Mouse (Mus musculus): ENCODE results near the gene Atpaf1. TPM values are rescaled to one million over a fixed set of nuclear protein-coding genes. Genes with fewer than 3 reads are reported as not detected.

Gene Atpaf1
- polyA plus RNA-seq, 1 experiment: 35.7 TPM

DNA sequence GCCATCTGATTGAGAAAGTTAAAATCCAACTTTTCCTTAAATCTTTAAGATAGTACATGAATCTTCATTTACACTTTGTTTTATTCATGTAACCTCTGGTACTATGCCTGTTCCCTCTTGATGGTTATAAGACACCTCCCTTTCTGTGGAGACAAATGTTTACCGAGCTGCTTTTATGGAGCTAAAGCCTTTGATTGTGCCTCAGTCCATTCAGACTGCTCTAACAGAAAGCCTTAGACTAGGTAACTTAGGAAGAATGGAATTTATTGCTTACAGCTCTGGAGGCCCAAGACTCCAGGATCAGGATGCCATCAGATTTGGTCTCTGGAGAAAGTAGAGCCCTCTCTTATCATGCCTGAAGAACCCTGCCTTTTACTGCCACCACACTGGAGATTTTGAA is 36.4 kb upstream of the Atpaf1 start:
- Histone ChIP-seq H3K27me3 (ENCODE audit: control insufficient read depth, insufficient read depth, low read length, poor library complexity, severe bottlenecking) (no peaks in the 10 kb centered on the region), H3K9me3 (replicated peaks; ENCODE audit: control insufficient read depth, insufficient read depth, low read length, poor library complexity, severe bottlenecking) (no peaks in the 10 kb centered on the region), H3K4me3 (ENCODE audit: low read depth, low read length) (no peak overlapping the region), H3K9ac (ENCODE audit: low read depth, poor library complexity, severe bottlenecking) (no peak overlapping the region), H3K36me3 (ENCODE audit: control insufficient read depth, insufficient read depth, low read length, poor library complexity, severe bottlenecking) (peaks cover 22% of the 10 kb centered on the region), H3K27ac (ENCODE audit: insufficient read depth, low read length) (no peak overlapping the region), H3K4me1 (ENCODE audit: control insufficient read depth, insufficient read depth, low read length) (no peaks in the 10 kb centered on the region)
- TF ChIP-seq CTCF (IDR thresholded peaks at IDR 0.05; ENCODE audit: low read depth, low read length) (no peak), EP300 (IDR thresholded peaks at IDR 0.05; ENCODE audit: insufficient read depth, low read depth, low read length) (no peak), POLR2A (IDR thresholded peaks at IDR 0.05; ENCODE audit: insufficient read depth, low read length) (no peak)

- H3K4me3 ChIP-seq (ENCODE audit: low read depth, low read length): no peak overlapping the region
- H3K27ac ChIP-seq (ENCODE audit: insufficient read depth, low read length): no peak overlapping the region
- no peaks in the 10 kb centered on the region for H3K4me1 ChIP-seq (ENCODE audit: control insufficient read depth, insufficient read depth, low read length)
- H3K9ac ChIP-seq (ENCODE audit: low read depth, poor library complexity, severe bottlenecking): no peak overlapping the region
- H3K27me3 ChIP-seq (ENCODE audit: control insufficient read depth, insufficient read depth, low read length, poor library complexity, severe bottlenecking): no peaks in the 10 kb centered on the region
- TF ChIP-seq EP300 (IDR thresholded peaks at IDR 0.05; ENCODE audit: insufficient read depth, low read depth, low read length) (no peak), POLR2A (IDR thresholded peaks at IDR 0.05; ENCODE audit: insufficient read depth, low read length) (no peak), CTCF (IDR thresholded peaks at IDR 0.05; ENCODE audit: low read depth, low read length) (no peak)
- no peaks in the 10 kb centered on the region for H3K9me3 ChIP-seq (replicated peaks; ENCODE audit: control insufficient read depth, insufficient read depth, low read length, poor library complexity, severe bottlenecking)
- peaks cover 22% of the 10 kb centered on the region for H3K36me3 ChIP-seq (ENCODE audit: control insufficient read depth, insufficient read depth, low read length, poor library complexity, severe bottlenecking)
These were observed 35.3 kb upstream of the Atpaf1 start for GRCm38 (mm10) chr4:115749336-115749735.

GRCm38 (mm10) chr4:115754101-115754500 is 30.5 kb upstream of the Atpaf1 start:
- Histone ChIP-seq H3K4me3 (ENCODE audit: low read depth, low read length) (no peak overlapping the region), H3K36me3 (ENCODE audit: control insufficient read depth, insufficient read depth, low read length, poor library complexity, severe bottlenecking) (peaks cover 8% of the 10 kb centered on the region), H3K27me3 (ENCODE audit: control insufficient read depth, insufficient read depth, low read length, poor library complexity, severe bottlenecking) (no peaks in the 10 kb centered on the region), H3K27ac (ENCODE audit: insufficient read depth, low read length) (no peak overlapping the region), H3K9ac (ENCODE audit: low read depth, poor library complexity, severe bottlenecking) (no peak overlapping the region), H3K9me3 (replicated peaks; ENCODE audit: control insufficient read depth, insufficient read depth, low read length, poor library complexity, severe bottlenecking) (no peaks in the 10 kb centered on the region), H3K4me1 (ENCODE audit: control insufficient read depth, insufficient read depth, low read length) (no peaks in the 10 kb centered on the region)
- TF ChIP-seq POLR2A (IDR thresholded peaks at IDR 0.05; ENCODE audit: insufficient read depth, low read length) (no peak), CTCF (IDR thresholded peaks at IDR 0.05; ENCODE audit: low read depth, low read length) (no peak), EP300 (IDR thresholded peaks at IDR 0.05; ENCODE audit: insufficient read depth, low read depth, low read length) (no peak)

DNA sequence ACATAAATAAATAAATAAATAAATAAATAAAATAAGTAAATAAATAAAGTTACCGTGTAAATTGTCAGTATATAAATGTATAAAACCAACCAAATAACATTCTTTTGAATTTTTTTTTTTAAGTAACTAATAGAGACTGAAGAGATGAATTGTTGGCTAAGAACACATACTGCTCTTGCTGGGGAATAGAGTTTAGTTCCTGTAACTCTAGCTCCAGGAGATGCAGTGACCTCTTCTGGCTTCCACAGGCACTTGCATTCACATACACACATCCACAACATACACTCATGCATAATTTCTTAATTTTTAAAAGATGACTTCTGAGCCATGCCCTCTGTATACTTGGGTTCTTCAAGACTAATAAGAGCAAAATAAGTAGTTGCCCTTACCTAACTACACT is 29.8 kb upstream of the Atpaf1 start:
- Histone ChIP-seq H3K9me3 (replicated peaks; ENCODE audit: control insufficient read depth, insufficient read depth, low read length, poor library complexity, severe bottlenecking) (no peaks in the 10 kb centered on the region), H3K36me3 (ENCODE audit: control insufficient read depth, insufficient read depth, low read length, poor library complexity, severe bottlenecking) (peaks cover 6% of the 10 kb centered on the region), H3K4me3 (ENCODE audit: low read depth, low read length) (no peak overlapping the region), H3K9ac (ENCODE audit: low read depth, poor library complexity, severe bottlenecking) (no peak overlapping the region), H3K27me3 (ENCODE audit: control insufficient read depth, insufficient read depth, low read length, poor library complexity, severe bottlenecking) (no peaks in the 10 kb centered on the region), H3K27ac (ENCODE audit: insufficient read depth, low read length) (no peak overlapping the region), H3K4me1 (ENCODE audit: control insufficient read depth, insufficient read depth, low read length) (no peaks in the 10 kb centered on the region)
- no peak for TF ChIP-seq CTCF (IDR thresholded peaks at IDR 0.05; ENCODE audit: low read depth, low read length)
- no peak for TF ChIP-seq EP300 (IDR thresholded peaks at IDR 0.05; ENCODE audit: insufficient read depth, low read depth, low read length)
- no peak for TF ChIP-seq POLR2A (IDR thresholded peaks at IDR 0.05; ENCODE audit: insufficient read depth, low read length)

- Histone ChIP-seq H3K4me3 (ENCODE audit: low read depth, low read length) (no peak overlapping the region), H3K27ac (ENCODE audit: insufficient read depth, low read length) (no peak overlapping the region), H3K36me3 (ENCODE audit: control insufficient read depth, insufficient read depth, low read length, poor library complexity, severe bottlenecking) (peaks cover 2% of the 10 kb centered on the region), H3K9ac (ENCODE audit: low read depth, poor library complexity, severe bottlenecking) (no peak overlapping the region), H3K4me1 (ENCODE audit: control insufficient read depth, insufficient read depth, low read length) (no peaks in the 10 kb centered on the region), H3K9me3 (replicated peaks; ENCODE audit: control insufficient read depth, insufficient read depth, low read length, poor library complexity, severe bottlenecking) (no peaks in the 10 kb centered on the region), H3K27me3 (ENCODE audit: control insufficient read depth, insufficient read depth, low read length, poor library complexity, severe bottlenecking) (no peaks in the 10 kb centered on the region)
- TF ChIP-seq CTCF (IDR thresholded peaks at IDR 0.05; ENCODE audit: low read depth, low read length) (no peak), EP300 (IDR thresholded peaks at IDR 0.05; ENCODE audit: insufficient read depth, low read depth, low read length) (no peak), POLR2A (IDR thresholded peaks at IDR 0.05; ENCODE audit: insufficient read depth, low read length) (no peak)
These were observed 23.4 kb upstream of the Atpaf1 start for GRCm38 (mm10) chr4:115761206-115761605.

GRCm38 (mm10) chr4:115764581-115764980 is 20.0 kb upstream of the Atpaf1 start:
- H3K4me3 ChIP-seq (ENCODE audit: low read depth, low read length): no peak overlapping the region
- H3K27me3 ChIP-seq (ENCODE audit: control insufficient read depth, insufficient read depth, low read length, poor library complexity, severe bottlenecking): no peaks in the 10 kb centered on the region
- no peaks in the 10 kb centered on the region for H3K4me1 ChIP-seq (ENCODE audit: control insufficient read depth, insufficient read depth, low read length)
- no peak overlapping the region for H3K9ac ChIP-seq (ENCODE audit: low read depth, poor library complexity, severe bottlenecking)
- TF ChIP-seq CTCF (IDR thresholded peaks at IDR 0.05; ENCODE audit: low read depth, low read length): no peak
- TF ChIP-seq EP300 (IDR thresholded peaks at IDR 0.05; ENCODE audit: insufficient read depth, low read depth, low read length): no peak
- no peak for TF ChIP-seq POLR2A (IDR thresholded peaks at IDR 0.05; ENCODE audit: insufficient read depth, low read length)
- H3K9me3 ChIP-seq (replicated peaks; ENCODE audit: control insufficient read depth, insufficient read depth, low read length, poor library complexity, severe bottlenecking): no peaks in the 10 kb centered on the region
- H3K36me3 ChIP-seq (ENCODE audit: control insufficient read depth, insufficient read depth, low read length, poor library complexity, severe bottlenecking): peaks cover 14% of the 10 kb centered on the region
- no peak overlapping the region for H3K27ac ChIP-seq (ENCODE audit: insufficient read depth, low read length)

Data from ES-Bruce4 (cell line).